Mouse (Mus musculus) hindbrain, embryonic 11.5 days (tissue): Measurements from ENCODE around the gene 1700022I11Rik. TPM values are rescaled to one million over a fixed set of nuclear protein-coding genes. Genes with fewer than 3 reads are reported as not detected.

Source experiments
- ATAC-seq: fragments of 200-750 bp; cut with Nextera tagmentation; 2 replicates; pipeline ENCODE4 v1.8.0; 2017; ENCODE audit warnings: mild to moderate bottlenecking, moderate TSS enrichment, moderate library complexity; ENCODE audit not compliant: low FRiP score
- DNase-seq: peaks from one replicate; pipeline ENCODE4 v3.0.0-alpha.2; 2015; ENCODE audit warnings: low spot score
- H3K27ac ChIP-seq: fragments of 300-500 bp; sonication (generic); 2 replicates; pipeline ENCODE4 v1.5.1; 2014; ENCODE audit warnings: mild to moderate bottlenecking, low read depth, low read length
- H3K27me3 ChIP-seq: fragments of 300-500 bp; sonication (generic); 2 replicates; pipeline ENCODE4 v1.6.1; 2014; ENCODE audit warnings: mild to moderate bottlenecking, low read length, moderate library complexity, mixed read lengths; ENCODE audit not compliant: control insufficient read depth, insufficient read depth
- H3K36me3 ChIP-seq: fragments of 300-500 bp; sonication (generic); 2 replicates; pipeline ENCODE4 v1.6.1; 2014; ENCODE audit warnings: mild to moderate bottlenecking, low read length, moderate library complexity, mixed read lengths; ENCODE audit not compliant: control insufficient read depth, insufficient read depth
- H3K4me1 ChIP-seq: fragments of 300-500 bp; sonication (generic); replicated peaks from 2 replicates; pipeline ENCODE4 v1.6.1; 2014; ENCODE audit warnings: low read length, mixed read lengths; ENCODE audit not compliant: control insufficient read depth, insufficient read depth
- H3K4me2 ChIP-seq: fragments of 300-500 bp; sonication (generic); replicated peaks from 2 replicates; pipeline ENCODE4 v1.6.1; 2014; ENCODE audit warnings: mild to moderate bottlenecking, low read depth, low read length
- H3K4me3 ChIP-seq: fragments of 300-500 bp; sonication (generic); 2 replicates; pipeline ENCODE4 v1.5.1; 2014; ENCODE audit warnings: low read depth, low read length
- H3K9ac ChIP-seq: fragments of 300-500 bp; sonication (generic); 2 replicates; pipeline ENCODE4 v1.6.1; 2014; ENCODE audit warnings: low read depth, low read length
- H3K9me3 ChIP-seq: fragments of 300-500 bp; sonication (generic); 2 replicates; pipeline ENCODE4 v1.6.1; 2016; ENCODE audit warnings: low read length; ENCODE audit not compliant: control insufficient read depth
- WGBS: fragments of 180-500 bp; shearing (Covaris S2); extraction: QIAGEN DNeasy Blood & Tissue Kit; methylation state at CpG from one replicate; pipeline ENCODE4 v1.1.7; 2014; 5-methylcytosine and 5-hydroxymethylcytosine counted together
- polyA plus RNA-seq: library from polyadenylated mRNA; unstranded; fragments of >200 nt; fragmentation: Nextera tagmentation; extraction: Ambion mirVana; gene quantifications from 2 replicates; pipeline ENCODE4 v1.2.1, GENCODE M21; 2014

The 1700022I11Rik gene
- polyA plus RNA-seq, 1 experiment from 2014 or later: 0.40 TPM

DNA sequence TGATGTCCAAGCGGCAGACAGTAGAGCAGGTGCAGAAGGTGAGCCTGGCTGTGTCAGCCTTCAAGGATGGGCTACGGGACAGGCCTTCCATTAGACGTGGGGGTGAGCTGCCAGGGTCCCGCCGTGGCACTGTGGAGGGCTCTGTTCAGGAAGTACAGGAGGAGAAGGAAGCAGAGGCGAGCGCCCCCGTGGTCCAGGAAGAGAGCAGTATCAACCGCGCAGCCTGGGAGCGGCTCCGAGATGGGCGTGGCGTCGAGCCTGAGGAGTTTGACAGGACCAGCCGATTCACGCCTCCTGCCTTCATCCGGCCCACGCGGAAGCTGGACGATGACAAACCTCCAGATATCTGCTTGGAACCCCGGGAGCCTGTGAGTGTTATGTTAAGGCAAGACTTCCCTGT, 35.8 kb upstream of the 1700022I11Rik start:
- no peaks in the 10 kb centered on the region for H3K27me3 ChIP-seq
- 11% methylated on average over 22 of the region's 22 CpGs for WGBS
- peak overlapping the region; percentile 40; the same call in 1 of the 2 replicates for H3K9ac ChIP-seq
- no peak overlapping the region for H3K27ac ChIP-seq
- H3K9me3 ChIP-seq: no peaks in the 10 kb centered on the region
- no peaks in the 10 kb centered on the region for H3K36me3 ChIP-seq
- H3K4me3 ChIP-seq: no peak overlapping the region
- peak overlapping the region; percentile 22; the same call in 1 of the 2 replicates for H3K4me2 ChIP-seq
- DNase-seq: peak; percentile 69
- H3K4me1 ChIP-seq: no peaks in the 10 kb centered on the region
- peak; percentile 53 for ATAC-seq

DNA sequence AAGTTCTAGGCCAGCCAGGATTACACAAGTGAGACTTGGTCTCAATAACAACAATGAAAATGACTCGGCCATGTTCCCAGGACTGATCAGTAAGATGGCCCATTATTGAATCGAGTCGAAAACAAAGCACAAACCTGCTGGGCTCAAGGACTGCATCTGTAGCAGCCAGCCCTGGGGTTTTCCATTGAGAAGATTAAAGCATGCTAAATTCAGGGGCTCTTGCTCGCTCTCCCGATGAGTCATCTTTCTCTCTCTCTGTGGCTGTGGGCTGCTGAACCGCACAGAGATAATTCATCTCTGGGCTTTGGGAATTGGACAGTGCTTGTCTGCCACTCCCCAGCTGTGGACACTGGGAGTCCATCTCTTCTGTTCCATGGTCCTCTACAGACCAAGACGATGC, 28.0 kb upstream of the 1700022I11Rik start:
- Histone ChIP-seq H3K9me3 (no peaks in the 10 kb centered on the region), H3K4me1 (peaks cover 4% of the 10 kb centered on the region), H3K36me3 (no peaks in the 10 kb centered on the region), H3K9ac (no peak overlapping the region), H3K4me3 (no peak overlapping the region), H3K4me2 (no peak overlapping the region), H3K27ac (no peak overlapping the region), H3K27me3 (0 out of 2 replicates have a peak, but pooled peaks cover 3% of the 10 kb centered on the region)
- ATAC-seq: no peak
- WGBS: 76% methylated on average over 7 of the region's 7 CpGs
- DNase-seq: no peak

GRCm38 (mm10) chr4:42943341-42943740, 26.1 kb upstream of the 1700022I11Rik start:
- DNase-seq (no peak), ATAC-seq (no peak)
- Histone ChIP-seq H3K4me3 (no peak overlapping the region), H3K36me3 (no peaks in the 10 kb centered on the region), H3K4me2 (no peak overlapping the region), H3K9me3 (no peaks in the 10 kb centered on the region), H3K27me3 (0 out of 2 replicates have a peak, but pooled peaks cover 3% of the 10 kb centered on the region), H3K9ac (no peak overlapping the region), H3K4me1 (peaks cover 12% of the 10 kb centered on the region), H3K27ac (no peak overlapping the region)
- WGBS: 88% methylated on average over 5 of the region's 5 CpGs

GRCm38 (mm10) chr4:42944185-42944584, 25.2 kb upstream of the 1700022I11Rik start:
- no peak for DNase-seq
- Histone ChIP-seq H3K4me1 (peaks cover 14% of the 10 kb centered on the region), H3K9me3 (no peaks in the 10 kb centered on the region), H3K4me2 (no peak overlapping the region), H3K36me3 (no peaks in the 10 kb centered on the region), H3K27me3 (0 out of 2 replicates have a peak, but pooled peaks cover 3% of the 10 kb centered on the region), H3K9ac (no peak overlapping the region), H3K27ac (no peak overlapping the region), H3K4me3 (no peak overlapping the region)
- WGBS: 90% methylated on average over 9 of the region's 9 CpGs
- no peak for ATAC-seq

DNA sequence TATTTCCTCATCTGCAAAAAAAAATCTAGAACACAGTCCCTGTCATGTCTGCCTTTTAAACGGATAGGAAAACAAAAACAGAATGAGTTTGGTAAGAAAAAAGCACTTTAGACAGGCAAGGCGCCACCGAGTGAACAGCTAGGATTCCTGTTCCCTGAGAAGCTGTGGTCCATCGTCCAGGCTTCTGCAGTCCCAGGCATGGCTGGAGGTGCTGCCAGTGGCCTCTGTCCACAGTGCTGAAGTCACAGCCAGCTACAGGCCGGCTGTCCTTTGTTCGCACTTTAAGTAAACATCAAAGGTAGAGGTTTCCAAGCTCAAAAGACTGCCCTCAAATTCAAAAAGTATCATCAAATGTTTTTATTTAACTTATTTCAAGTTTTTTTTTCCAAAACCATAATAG, 24.4 kb upstream of the 1700022I11Rik start:
- no peak for ATAC-seq
- 11% methylated on average over 6 of the region's 6 CpGs for WGBS
- Histone ChIP-seq H3K9me3 (no peaks in the 10 kb centered on the region), H3K27ac (no peak overlapping the region), H3K4me1 (peaks cover 14% of the 10 kb centered on the region), H3K9ac (no peak overlapping the region), H3K36me3 (no peaks in the 10 kb centered on the region), H3K4me3 (no peak overlapping the region), H3K4me2 (no peak overlapping the region), H3K27me3 (0 out of 2 replicates have a peak, but pooled peaks cover 3% of the 10 kb centered on the region)
- peak; percentile 36 for DNase-seq

DNA sequence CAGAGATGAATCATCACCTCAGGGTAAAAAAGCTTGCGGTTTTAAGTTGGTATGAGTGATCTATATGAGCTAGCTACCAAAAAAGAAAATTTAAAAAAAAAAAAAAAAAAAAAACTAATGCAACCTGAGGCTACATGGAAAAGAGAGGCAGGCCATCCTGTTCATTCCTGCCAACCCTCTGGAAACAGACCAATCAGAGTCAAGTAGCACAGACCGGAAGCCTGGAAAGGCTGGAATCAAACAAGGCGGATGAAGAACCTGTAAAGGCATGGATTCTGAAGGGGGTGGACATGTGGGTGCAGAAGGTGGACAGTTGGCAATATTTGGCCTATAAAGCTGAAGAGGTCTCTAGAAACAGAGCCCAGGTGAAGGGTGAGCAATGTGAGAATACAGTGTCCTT, 24.0 kb upstream of the 1700022I11Rik start:
- peaks cover 14% of the 10 kb centered on the region for H3K4me1 ChIP-seq
- WGBS: 87% methylated on average over 3 of the region's 3 CpGs
- H3K9me3 ChIP-seq: no peaks in the 10 kb centered on the region
- no peaks in the 10 kb centered on the region for H3K36me3 ChIP-seq
- no peak for ATAC-seq
- 0 out of 2 replicates have a peak, but pooled peaks cover 3% of the 10 kb centered on the region for H3K27me3 ChIP-seq
- no peak overlapping the region for H3K4me2 ChIP-seq
- no peak overlapping the region for H3K27ac ChIP-seq
- no peak for DNase-seq
- H3K9ac ChIP-seq: no peak overlapping the region
- no peak overlapping the region for H3K4me3 ChIP-seq

- Histone ChIP-seq H3K4me3 (no peak overlapping the region), H3K9me3 (no peaks in the 10 kb centered on the region), H3K4me2 (no peak overlapping the region), H3K4me1 (peaks cover 14% of the 10 kb centered on the region), H3K27ac (no peak overlapping the region), H3K27me3 (0 out of 2 replicates have a peak, but pooled peaks cover 3% of the 10 kb centered on the region), H3K9ac (no peak overlapping the region), H3K36me3 (no peaks in the 10 kb centered on the region)
- ATAC-seq (no peak), DNase-seq (peak; percentile 81)
- 9% methylated on average over 5 of the region's 5 CpGs for WGBS
Observed at GRCm38 (mm10) chr4:42945952-42946351, 23.5 kb upstream of the 1700022I11Rik start.

- H3K27me3 ChIP-seq: 0 out of 2 replicates have a peak, but pooled peaks cover 2% of the 10 kb centered on the region
- DNase-seq (peak; percentile 85), ATAC-seq (peak; percentile 4; the same call in 1 of the 2 replicates)
- peaks cover 19% of the 10 kb centered on the region for H3K4me1 ChIP-seq
- 0 out of 2 replicates have a peak overlapping the region, but pooled peaks have one; percentile 1 for H3K4me2 ChIP-seq
- H3K36me3 ChIP-seq: no peaks in the 10 kb centered on the region
- H3K27ac ChIP-seq: 0 out of 2 replicates have a peak overlapping the region, but pooled peaks have one; percentile 12
- H3K4me3 ChIP-seq: no peak overlapping the region
- no peaks in the 10 kb centered on the region for H3K9me3 ChIP-seq
- 37% methylated on average over 10 of the region's 10 CpGs for WGBS
- no peak overlapping the region for H3K9ac ChIP-seq
Observed at GRCm38 (mm10) chr4:42946733-42947290, 22.6 kb upstream of the 1700022I11Rik start.

DNA sequence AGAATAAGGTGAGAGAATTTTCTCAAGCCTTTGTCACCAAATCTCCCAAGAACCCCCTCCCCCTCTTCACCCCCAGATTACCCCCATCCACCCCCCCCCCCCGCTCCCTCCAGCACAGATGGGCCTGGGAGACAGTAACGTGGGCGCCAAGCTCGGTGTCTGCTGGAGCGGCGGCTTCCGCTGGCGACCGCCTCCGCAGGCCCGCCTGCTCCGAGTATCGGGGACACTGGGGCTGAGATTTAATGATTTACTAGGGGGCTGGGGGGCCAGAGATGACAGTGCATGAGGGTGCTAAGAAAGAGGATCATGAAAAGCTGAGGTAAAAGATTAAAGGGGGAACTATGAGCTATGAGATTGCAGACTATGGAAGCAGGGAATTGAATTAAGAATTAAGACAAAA, 20.9 kb upstream of the 1700022I11Rik start:
- H3K9ac ChIP-seq: no peak overlapping the region
- H3K4me3 ChIP-seq: no peak overlapping the region
- DNase-seq: no peak
- H3K4me2 ChIP-seq: 0 out of 2 replicates have a peak overlapping the region, but pooled peaks have one; percentile 29
- 31% methylated on average over 13 of the region's 13 CpGs for WGBS
- H3K36me3 ChIP-seq: no peaks in the 10 kb centered on the region
- H3K27ac ChIP-seq: no peak overlapping the region
- ATAC-seq: no peak
- no peaks in the 10 kb centered on the region for H3K27me3 ChIP-seq
- H3K4me1 ChIP-seq: peaks cover 23% of the 10 kb centered on the region
- H3K9me3 ChIP-seq: no peaks in the 10 kb centered on the region
